Mouse (Mus musculus) heart, embryonic 15.5 days (tissue): ENCODE results near the gene Wdfy2. TPM values are rescaled to one million over a fixed set of nuclear protein-coding genes. Genes with fewer than 3 reads are reported as not detected.

Source experiments
- ATAC-seq: fragments of 200-750 bp; cut with Nextera tagmentation; replicated peaks from 2 replicates; pipeline ENCODE4 v1.8.0; 2017; ENCODE audit warnings: low read depth, moderate TSS enrichment; ENCODE audit not compliant: insufficient number of reproducible peaks, insufficient read depth, low FRiP score
- H3K27ac ChIP-seq: fragments of 300-500 bp; sonication (generic); 2 replicates; pipeline ENCODE4 v1.5.1; 2015; ENCODE audit warnings: mild to moderate bottlenecking, inconsistent platforms
- H3K27me3 ChIP-seq: fragments of 300-500 bp; sonication (generic); 2 replicates; pipeline ENCODE4 v1.6.1; 2015; ENCODE audit warnings: inconsistent platforms
- H3K36me3 ChIP-seq: fragments of 300-500 bp; sonication (generic); 2 replicates; pipeline ENCODE4 v1.6.1; 2015; ENCODE audit warnings: mild to moderate bottlenecking, inconsistent platforms
- H3K4me1 ChIP-seq: fragments of 300-500 bp; sonication (generic); replicated peaks from 2 replicates; pipeline ENCODE4 v1.6.1; 2015; ENCODE audit warnings: inconsistent platforms
- H3K4me2 ChIP-seq: fragments of 300-500 bp; sonication (generic); 2 replicates; pipeline ENCODE4 v1.6.1; 2015; ENCODE audit warnings: inconsistent platforms, mild to moderate bottlenecking, moderate library complexity
- H3K4me3 ChIP-seq: fragments of 300-500 bp; sonication (generic); 2 replicates; pipeline ENCODE4 v1.5.1; 2015; ENCODE audit warnings: mild to moderate bottlenecking, inconsistent platforms
- H3K9ac ChIP-seq: fragments of 300-500 bp; sonication (generic); 2 replicates; pipeline ENCODE4 v1.6.1; 2015; ENCODE audit warnings: mild to moderate bottlenecking, inconsistent platforms
- H3K9me3 ChIP-seq: fragments of 300-500 bp; sonication (generic); replicated peaks from 2 replicates; pipeline ENCODE4 v1.6.1; 2016; ENCODE audit warnings: inconsistent platforms
- WGBS: fragments of 180-500 bp; shearing (Covaris S2); methylation state at CpG from one replicate; pipeline ENCODE4 v1.1.7; 2015; ENCODE audit warnings: mixed read lengths; 5-methylcytosine and 5-hydroxymethylcytosine counted together
- polyA plus RNA-seq: library from polyadenylated mRNA; unstranded; fragments of >200 nt; fragmentation: Nextera tagmentation; extraction: Ambion mirVana; gene quantifications from 2 replicates; pipeline ENCODE4 v1.2.1, GENCODE M21; 2015

Wdfy2 gene
- polyA plus RNA-seq: 3.0 and 4.8 TPM in 2 replicates

DNA sequence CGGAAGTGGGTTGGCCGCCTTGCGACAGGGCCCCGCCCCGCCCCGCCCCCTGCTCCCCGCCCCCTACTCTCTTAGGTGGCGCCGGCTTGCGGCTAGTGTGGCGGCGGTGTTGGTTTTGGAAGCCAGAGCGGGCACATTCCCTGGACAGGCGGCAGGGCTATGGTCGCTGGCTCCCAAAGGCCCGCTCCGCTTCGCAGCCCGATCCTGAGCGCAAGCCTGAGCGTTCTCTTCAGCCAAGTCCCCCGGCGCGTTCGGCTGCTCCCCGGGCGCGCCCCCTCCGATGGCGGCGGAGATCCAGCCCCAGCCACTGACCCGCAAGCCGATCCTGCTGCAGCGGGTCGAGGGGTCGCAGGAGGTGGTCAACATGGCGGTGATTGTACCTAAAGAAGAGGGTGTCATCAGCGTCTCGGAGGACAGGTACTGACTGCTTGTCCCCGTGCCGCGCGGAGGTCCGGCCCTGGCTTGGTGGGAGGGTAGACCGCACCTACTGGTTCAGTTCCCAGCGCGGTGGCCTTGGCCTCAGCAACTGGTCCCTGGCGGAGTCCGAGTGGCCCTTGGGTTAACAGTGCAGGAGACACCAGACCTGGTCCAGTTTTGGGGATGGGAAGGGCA lies at the start of gene Wdfy2:
Gene Wdfy2 (plus strand): TSS at position 38 of the 612 bp plus-strand sequence.
- Histone ChIP-seq H3K27ac (peak within 1 kb of the TSS; percentile 80), H3K4me3 (peak within 1 kb of the TSS; percentile 86), H3K4me2 (peak within 1 kb of the TSS; percentile 71), H3K9ac (peak within 1 kb of the TSS; percentile 81), H3K36me3 (no peaks in the 10 kb centered on the region; the same call in 1 of the 2 replicates), H3K27me3 (no peaks in the 10 kb centered on the region), H3K4me1 (peaks cover 17% of the 10 kb centered on the region), H3K9me3 (no peaks in the 10 kb centered on the region)
- ATAC-seq: peak; percentile 12
- under 1% methylated on average over 47 of the region's 49 CpGs for WGBS

DNA sequence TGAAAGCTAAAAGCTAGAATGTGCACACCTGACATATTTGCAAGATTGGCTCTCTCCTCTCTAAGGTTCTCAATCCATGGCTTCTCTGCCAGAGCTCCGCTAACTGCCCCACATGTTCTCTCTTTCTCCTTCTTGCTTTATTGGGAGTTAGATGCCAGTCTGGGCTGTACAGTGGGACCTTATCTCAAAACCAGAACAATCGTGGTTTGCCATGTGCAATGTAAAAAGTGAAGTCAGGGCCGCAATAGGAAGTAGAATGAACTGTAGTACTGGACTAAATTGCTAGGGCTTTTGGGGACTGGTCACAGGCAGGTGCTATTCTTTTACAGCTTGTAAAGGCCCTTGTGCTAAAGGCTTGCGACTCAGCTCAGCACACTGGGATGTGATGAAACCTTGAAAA lies 48.2 kb upstream of the Wdfy2 start:
- Histone ChIP-seq H3K9me3 (no peaks in the 10 kb centered on the region), H3K27me3 (no peaks in the 10 kb centered on the region), H3K4me1 (no peaks in the 10 kb centered on the region), H3K36me3 (no peaks in the 10 kb centered on the region), H3K4me2 (no peak overlapping the region), H3K27ac (no peak overlapping the region), H3K9ac (no peak overlapping the region), H3K4me3 (no peak overlapping the region)
- ATAC-seq: no peak
- 63% methylated on average over 4 of the region's 4 CpGs for WGBS

- Histone ChIP-seq H3K36me3 (no peaks in the 10 kb centered on the region), H3K4me3 (no peak overlapping the region), H3K9me3 (no peaks in the 10 kb centered on the region), H3K4me1 (no peaks in the 10 kb centered on the region), H3K4me2 (no peak overlapping the region), H3K27ac (no peak overlapping the region), H3K27me3 (no peaks in the 10 kb centered on the region), H3K9ac (no peak overlapping the region)
- no peak for ATAC-seq
- 55% methylated on average over 7 of the region's 7 CpGs for WGBS
Observed at GRCm38 (mm10) chr14:62795719-62796118, 41.8 kb upstream of the Wdfy2 start.

DNA sequence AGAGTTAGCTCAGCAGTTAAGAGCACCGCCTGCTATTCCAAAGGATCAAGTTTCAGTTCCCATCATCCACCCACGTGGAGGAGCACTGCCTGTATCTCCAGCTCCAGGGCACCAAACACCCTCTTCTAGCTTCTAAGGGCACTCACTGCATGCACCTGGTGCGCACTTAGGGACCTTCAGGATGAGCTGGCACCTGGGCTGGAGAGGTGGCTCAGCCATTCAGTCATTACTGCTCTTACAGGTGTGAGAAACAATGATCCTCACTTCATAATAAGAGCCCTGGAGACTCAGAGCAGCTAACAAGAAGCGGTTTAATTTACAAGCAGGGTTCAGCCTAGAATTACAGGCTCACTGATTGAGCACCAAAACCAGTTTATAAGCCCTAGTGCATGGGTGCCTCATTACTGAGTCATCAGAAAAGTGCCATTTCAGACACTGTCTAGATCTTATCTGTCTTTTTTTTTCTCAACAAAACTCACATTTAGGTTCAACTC lies 38.8 kb upstream of the Wdfy2 start:
- H3K4me1 ChIP-seq: no peaks in the 10 kb centered on the region
- H3K4me3 ChIP-seq: peak overlapping the region; percentile 22; the same call in 1 of the 2 replicates
- H3K9ac ChIP-seq: no peak overlapping the region
- no peaks in the 10 kb centered on the region for H3K27me3 ChIP-seq
- H3K9me3 ChIP-seq: no peaks in the 10 kb centered on the region
- no peaks in the 10 kb centered on the region for H3K36me3 ChIP-seq
- no peak overlapping the region for H3K27ac ChIP-seq
- WGBS: 7% methylated on average over 4 of the region's 4 CpGs
- H3K4me2 ChIP-seq: peak overlapping the region; percentile 58
- no peak for ATAC-seq

GRCm38 (mm10) chr14:62800791-62801190 lies 36.7 kb upstream of the Wdfy2 start:
- Histone ChIP-seq H3K4me3 (no peak overlapping the region), H3K4me1 (no peaks in the 10 kb centered on the region), H3K27ac (no peak overlapping the region), H3K4me2 (no peak overlapping the region), H3K9me3 (no peaks in the 10 kb centered on the region), H3K9ac (no peak overlapping the region), H3K27me3 (no peaks in the 10 kb centered on the region), H3K36me3 (no peaks in the 10 kb centered on the region)
- WGBS: 64% methylated on average over 3 of the region's 3 CpGs
- no peak for ATAC-seq

DNA sequence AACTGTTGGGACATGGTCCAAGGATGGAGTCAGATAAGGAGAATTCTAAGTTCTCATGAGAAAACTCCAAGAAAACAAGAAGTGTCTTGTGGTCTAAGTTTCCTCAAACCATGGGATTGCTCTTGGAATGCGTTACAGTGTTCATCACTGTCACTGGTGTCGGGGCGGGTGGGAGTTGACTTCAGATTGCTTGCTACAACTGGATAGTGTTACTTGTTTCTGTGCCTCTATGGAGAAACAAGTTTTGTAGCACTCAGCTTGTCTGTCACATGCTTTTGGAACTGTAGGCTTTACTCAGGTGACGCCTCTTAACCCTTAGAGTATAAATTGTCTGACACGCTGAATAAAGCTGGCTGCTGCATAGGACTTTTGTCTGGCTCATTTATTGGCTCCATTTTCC lies 34.3 kb upstream of the Wdfy2 start:
- Histone ChIP-seq H3K4me3 (no peak overlapping the region), H3K4me2 (no peak overlapping the region), H3K27ac (no peak overlapping the region), H3K4me1 (no peaks in the 10 kb centered on the region), H3K9me3 (no peaks in the 10 kb centered on the region), H3K9ac (no peak overlapping the region), H3K36me3 (no peaks in the 10 kb centered on the region), H3K27me3 (no peaks in the 10 kb centered on the region)
- ATAC-seq: no peak
- 67% methylated on average over 5 of the region's 5 CpGs for WGBS

DNA sequence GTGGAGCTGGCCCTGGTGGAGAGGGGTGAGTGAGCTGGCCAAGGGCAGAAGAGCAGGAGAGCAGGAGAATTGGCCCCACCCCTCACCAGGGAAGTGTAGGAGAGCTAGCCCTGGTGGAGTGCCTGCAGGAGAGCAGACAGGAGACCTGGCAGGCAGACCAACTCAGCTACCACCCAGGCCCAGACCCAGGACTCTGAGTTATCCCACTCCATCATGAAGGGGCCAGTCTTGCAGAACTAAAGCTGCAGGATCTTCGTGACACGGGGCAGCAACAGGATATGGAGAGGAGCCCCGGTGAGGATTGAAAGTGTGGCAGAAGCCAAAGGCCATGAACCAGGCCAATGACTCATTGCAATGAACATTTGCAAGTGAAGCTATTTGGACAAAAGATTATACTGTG lies 30.6 kb upstream of the Wdfy2 start:
- H3K36me3 ChIP-seq: no peaks in the 10 kb centered on the region
- H3K9me3 ChIP-seq: no peaks in the 10 kb centered on the region
- no peak for ATAC-seq
- no peaks in the 10 kb centered on the region for H3K4me1 ChIP-seq
- H3K4me3 ChIP-seq: no peak overlapping the region
- H3K9ac ChIP-seq: no peak overlapping the region
- no peak overlapping the region for H3K27ac ChIP-seq
- no peak overlapping the region for H3K4me2 ChIP-seq
- H3K27me3 ChIP-seq: no peaks in the 10 kb centered on the region
- 47% methylated on average over 3 of the region's 3 CpGs for WGBS

DNA sequence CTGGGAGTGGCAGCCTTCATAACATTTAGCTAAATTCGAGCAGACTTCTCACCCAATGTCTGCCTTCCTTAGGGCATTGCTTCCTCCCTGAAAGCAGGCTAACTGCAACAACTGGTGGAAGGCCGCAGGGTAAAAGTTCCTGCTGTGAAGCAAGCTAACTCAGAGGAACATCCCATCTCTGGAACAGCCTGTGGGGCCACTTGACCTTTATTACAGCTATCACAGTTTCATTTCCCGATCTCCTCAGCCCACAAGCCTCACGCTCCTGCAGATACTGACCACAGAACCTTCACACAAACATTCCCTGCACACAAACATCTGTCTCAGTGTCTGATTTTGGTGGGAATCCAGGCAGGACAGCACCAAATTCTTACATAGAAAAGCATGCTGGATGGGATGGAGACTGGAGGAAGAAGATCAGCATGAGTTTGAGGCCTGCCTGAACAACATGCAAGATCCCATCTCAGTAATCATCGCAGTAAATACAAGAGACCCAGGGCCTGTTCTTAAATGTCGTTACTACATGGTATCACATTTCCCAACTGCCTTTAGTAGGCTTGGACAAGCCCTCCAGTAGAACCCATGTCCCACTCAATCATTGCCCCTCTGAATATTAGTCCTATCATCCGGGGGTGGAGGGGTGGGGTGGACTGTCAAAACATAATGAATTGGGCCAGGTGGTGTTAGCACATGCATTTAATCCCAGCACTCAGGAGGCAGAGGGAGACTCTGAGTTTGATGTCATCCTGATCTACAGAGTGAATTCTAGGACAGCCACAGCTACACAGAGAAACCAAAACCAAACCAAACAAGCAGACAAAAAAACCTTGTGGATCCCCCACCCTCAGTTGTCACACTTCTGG lies 28.6 kb upstream of the Wdfy2 start:
- WGBS: 50% methylated on average over 7 of the region's 7 CpGs
- H3K27ac ChIP-seq: no peak overlapping the region
- no peaks in the 10 kb centered on the region for H3K4me1 ChIP-seq
- no peaks in the 10 kb centered on the region for H3K9me3 ChIP-seq
- no peak overlapping the region for H3K4me2 ChIP-seq
- H3K4me3 ChIP-seq: no peak overlapping the region
- no peak overlapping the region for H3K9ac ChIP-seq
- no peaks in the 10 kb centered on the region for H3K27me3 ChIP-seq
- ATAC-seq: no peak
- no peaks in the 10 kb centered on the region for H3K36me3 ChIP-seq

DNA sequence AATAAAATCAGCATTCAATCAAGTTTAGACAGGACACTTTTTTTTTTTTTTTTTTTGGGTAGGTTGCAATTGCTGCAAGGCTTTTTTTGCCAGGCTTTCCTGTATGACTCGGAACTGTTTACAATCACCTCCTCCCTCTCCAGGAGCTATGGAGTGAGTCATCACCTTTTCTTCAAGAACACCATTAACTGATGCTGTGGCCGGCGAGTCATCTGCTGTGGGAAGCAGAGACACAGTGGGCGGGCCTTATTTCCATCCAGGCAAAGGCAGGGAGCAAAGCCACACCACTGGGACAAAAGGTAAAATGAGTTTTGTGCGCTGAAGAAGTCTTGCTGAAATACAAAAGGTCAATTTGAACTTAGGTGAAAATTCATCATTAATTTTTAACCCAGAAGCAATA lies 24.7 kb upstream of the Wdfy2 start:
- WGBS: 47% methylated on average over 5 of the region's 5 CpGs
- no peak overlapping the region for H3K27ac ChIP-seq
- no peaks in the 10 kb centered on the region for H3K36me3 ChIP-seq
- no peaks in the 10 kb centered on the region for H3K4me1 ChIP-seq
- H3K9ac ChIP-seq: no peak overlapping the region
- no peak overlapping the region for H3K4me3 ChIP-seq
- no peak overlapping the region for H3K4me2 ChIP-seq
- no peaks in the 10 kb centered on the region for H3K9me3 ChIP-seq
- H3K27me3 ChIP-seq: no peaks in the 10 kb centered on the region
- no peak for ATAC-seq

DNA sequence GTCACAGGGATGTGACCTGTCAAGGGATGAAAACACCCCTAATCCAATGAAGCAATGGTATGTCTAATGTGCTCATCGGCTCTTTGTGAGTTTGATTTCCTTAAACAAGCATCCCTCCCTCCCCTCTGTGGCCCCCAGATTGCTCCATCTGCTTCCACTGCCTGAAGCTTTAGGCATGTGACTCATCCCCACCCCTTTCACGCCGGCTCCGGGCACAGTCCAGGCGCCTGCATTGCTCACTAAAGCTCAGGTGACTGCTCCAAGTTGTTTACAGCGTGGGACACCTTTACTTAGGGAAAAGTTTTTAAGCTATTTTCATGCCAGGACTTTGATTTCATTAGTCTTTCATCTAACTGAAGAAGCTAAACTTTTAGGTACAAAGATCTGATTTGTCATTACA lies 22.9 kb upstream of the Wdfy2 start:
- Histone ChIP-seq H3K9ac (no peak overlapping the region), H3K4me3 (no peak overlapping the region), H3K9me3 (no peaks in the 10 kb centered on the region), H3K4me1 (no peaks in the 10 kb centered on the region), H3K27me3 (no peaks in the 10 kb centered on the region), H3K4me2 (no peak overlapping the region), H3K27ac (no peak overlapping the region), H3K36me3 (no peaks in the 10 kb centered on the region)
- ATAC-seq: no peak
- 60% methylated on average over 6 of the region's 6 CpGs for WGBS

DNA sequence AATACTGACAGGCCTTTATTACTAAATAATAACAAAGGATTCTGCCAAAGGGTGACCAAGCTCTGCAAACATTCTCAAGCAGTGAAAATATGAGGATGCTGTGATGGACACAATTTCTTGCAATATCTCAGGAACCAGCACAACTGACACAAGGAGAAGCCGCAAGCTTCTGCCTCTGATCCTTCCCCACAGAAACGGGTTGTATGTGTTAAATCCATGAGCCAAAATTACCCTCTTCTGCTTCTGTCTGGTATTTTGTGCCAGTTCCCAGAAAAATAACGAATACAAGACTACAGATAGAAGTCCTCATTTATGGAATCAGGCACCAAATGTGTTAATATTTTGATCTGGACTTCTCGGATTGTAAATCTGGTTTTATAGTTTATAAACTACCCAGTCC lies 20.7 kb upstream of the Wdfy2 start:
- no peak overlapping the region for H3K9ac ChIP-seq
- no peaks in the 10 kb centered on the region for H3K36me3 ChIP-seq
- no peak for ATAC-seq
- H3K4me1 ChIP-seq: no peaks in the 10 kb centered on the region
- 75% methylated on average over 4 of the region's 4 CpGs for WGBS
- H3K4me2 ChIP-seq: no peak overlapping the region
- no peak overlapping the region for H3K4me3 ChIP-seq
- no peaks in the 10 kb centered on the region for H3K27me3 ChIP-seq
- H3K27ac ChIP-seq: no peak overlapping the region
- H3K9me3 ChIP-seq: no peaks in the 10 kb centered on the region
